Mouse (Mus musculus) embryonic facial prominence, embryonic 15.5 days (tissue): Measurements from ENCODE around the gene Gnai2. TPM values are rescaled to one million over a fixed set of nuclear protein-coding genes. Genes with fewer than 3 reads are reported as not detected.
"Not testable (repeated sequence)": the region's sequence is repeated elsewhere in the genome, so short reads cannot be mapped to it uniquely, and the experiment has no call there.

ENCODE experiments used
- ATAC-seq: fragments of 200-750 bp; cut with Nextera tagmentation; 2 replicates; pipeline ENCODE4 v1.8.0; 2017; ENCODE audit warnings: low read depth, moderate TSS enrichment; ENCODE audit not compliant: insufficient number of reproducible peaks, low FRiP score, low TSS enrichment
- H3K27ac ChIP-seq: fragments of 300-500 bp; sonication (generic); replicated peaks from 2 replicates; pipeline ENCODE4 v1.5.1; 2015; ENCODE audit warnings: mild to moderate bottlenecking, inconsistent platforms
- H3K27me3 ChIP-seq: fragments of 300-500 bp; sonication (generic); 2 replicates; pipeline ENCODE4 v1.6.1; 2015; ENCODE audit warnings: inconsistent platforms
- H3K36me3 ChIP-seq: fragments of 300-500 bp; sonication (generic); 2 replicates; pipeline ENCODE4 v1.6.1; 2015; ENCODE audit warnings: mild to moderate bottlenecking, inconsistent platforms
- H3K4me1 ChIP-seq: fragments of 300-500 bp; sonication (generic); 2 replicates; pipeline ENCODE4 v1.6.1; 2015; ENCODE audit warnings: inconsistent platforms
- H3K4me2 ChIP-seq: fragments of 300-500 bp; sonication (generic); replicated peaks from 2 replicates; pipeline ENCODE4 v1.6.1; 2015; ENCODE audit warnings: mild to moderate bottlenecking, inconsistent platforms
- H3K4me3 ChIP-seq: fragments of 300-500 bp; sonication (generic); replicated peaks from 2 replicates; pipeline ENCODE4 v1.5.1; 2015; ENCODE audit warnings: mild to moderate bottlenecking, inconsistent platforms
- H3K9ac ChIP-seq: fragments of 300-500 bp; sonication (generic); 2 replicates; pipeline ENCODE4 v1.6.1; 2015; ENCODE audit warnings: inconsistent platforms
- H3K9me3 ChIP-seq: fragments of 300-500 bp; sonication (generic); replicated peaks from 2 replicates; pipeline ENCODE4 v1.6.1; 2016; ENCODE audit warnings: inconsistent platforms
- WGBS: fragments of 180-500 bp; shearing (Covaris S2); methylation state at CpG from one replicate; pipeline ENCODE4 v1.1.7; 2015; 5-methylcytosine and 5-hydroxymethylcytosine counted together
- polyA plus RNA-seq: library from polyadenylated mRNA; unstranded; fragments of >200 nt; fragmentation: Nextera tagmentation; extraction: Ambion mirVana; gene quantifications from 2 replicates; pipeline ENCODE4 v1.2.1, GENCODE M21; 2015

Gnai2 gene
- polyA plus RNA-seq, 1 experiment from 2014 or later, result 459 TPM

- 92% methylated on average over 22 of the region's 22 CpGs for WGBS
- H3K27ac ChIP-seq, result no peak overlapping the region
- peaks cover 42% of the 10 kb centered on the region for H3K36me3 ChIP-seq
- no peak overlapping the region for H3K9ac ChIP-seq
- peaks cover 54% of the 10 kb centered on the region for H3K4me1 ChIP-seq
- no peak overlapping the region for H3K4me2 ChIP-seq
- H3K4me3 ChIP-seq, result peak overlapping the region; percentile 88; the same call in 1 of the 2 replicates
- H3K27me3 ChIP-seq, result no peaks in the 10 kb centered on the region
- ATAC-seq, result no peak
- H3K9me3 ChIP-seq, result no peaks in the 10 kb centered on the region
These were observed 63.4 kb downstream of the Gnai2 start for GRCm38 (mm10) chr9:107571534-107572326.

GRCm38 (mm10) chr9:107570845-107571244, 64.3 kb downstream of the Gnai2 start:
- Histone ChIP-seq H3K27me3 (no peaks in the 10 kb centered on the region), H3K4me2 (peak overlapping the region; percentile 61), H3K36me3 (peaks cover 42% of the 10 kb centered on the region), H3K27ac (no peak overlapping the region), H3K9ac (no peak overlapping the region), H3K4me3 (peak overlapping the region; percentile 88), H3K9me3 (no peaks in the 10 kb centered on the region), H3K4me1 (peaks cover 51% of the 10 kb centered on the region)
- 88% methylated on average over 21 of the region's 21 CpGs for WGBS
- no peak for ATAC-seq

GRCm38 (mm10) chr9:107570016-107570415, 65.2 kb downstream of the Gnai2 start:
- no peaks in the 10 kb centered on the region for H3K27me3 ChIP-seq
- WGBS, result 23% methylated on average over 13 of the region's 13 CpGs
- peak overlapping the region; percentile 61 for H3K4me2 ChIP-seq
- ATAC-seq, result no peak
- peaks cover 48% of the 10 kb centered on the region for H3K36me3 ChIP-seq
- peak overlapping the region; percentile 92 for H3K27ac ChIP-seq
- peak overlapping the region; percentile 88 for H3K4me3 ChIP-seq
- H3K9me3 ChIP-seq, result no peaks in the 10 kb centered on the region
- peak overlapping the region; percentile 70 for H3K9ac ChIP-seq
- peaks cover 48% of the 10 kb centered on the region for H3K4me1 ChIP-seq

- H3K4me1 ChIP-seq, result peaks cover 54% of the 10 kb centered on the region
- H3K36me3 ChIP-seq, result peaks cover 46% of the 10 kb centered on the region
- no peaks in the 10 kb centered on the region for H3K27me3 ChIP-seq
- H3K27ac ChIP-seq, result peak overlapping the region; percentile 92
- peak overlapping the region; percentile 70 for H3K9ac ChIP-seq
- ATAC-seq, result peak; percentile 3; the same call in 1 of the 2 replicates
- under 1% methylated on average over 23 of the region's 23 CpGs for WGBS
- H3K4me2 ChIP-seq, result peak overlapping the region; percentile 61
- peak overlapping the region; percentile 88 for H3K4me3 ChIP-seq
- H3K9me3 ChIP-seq, result no peaks in the 10 kb centered on the region
These were observed 65.9 kb downstream of the Gnai2 start for GRCm38 (mm10) chr9:107569270-107569669.

GRCm38 (mm10) chr9:107568331-107569261, 66.6 kb downstream of the Gnai2 start:
- peaks cover 60% of the 10 kb centered on the region for H3K4me1 ChIP-seq
- under 1% methylated on average over 41 of the region's 41 CpGs for WGBS

GRCm38 (mm10) chr9:107567702-107568319, 67.4 kb downstream of the Gnai2 start, which contains the start of gene Hyal2:
TSS of gene Hyal2 (plus strand) at chr9:107567945.
- Histone ChIP-seq H3K36me3 (peaks cover 35% of the 10 kb centered on the region), H3K9me3 (no peaks in the 10 kb centered on the region), H3K9ac (peak within 1 kb of the TSS; percentile 70), H3K27me3 (no peaks in the 10 kb centered on the region), H3K4me3 (peak within 1 kb of the TSS; percentile 88), H3K4me1 (peaks cover 67% of the 10 kb centered on the region), H3K4me2 (peak within 1 kb of the TSS; percentile 61), H3K27ac (peak within 1 kb of the TSS; percentile 92)
- WGBS, result 10% methylated on average over 18 of the region's 18 CpGs
- ATAC-seq, result no peak

More at GRCm38 (mm10) chr9:107568331-107569261, 66.6 kb downstream of the Gnai2 start:
- peak overlapping the region; percentile 70 for H3K9ac ChIP-seq
- ATAC-seq, result peak; percentile 86
- peaks cover 42% of the 10 kb centered on the region for H3K36me3 ChIP-seq
- H3K27me3 ChIP-seq, result no peaks in the 10 kb centered on the region
- H3K4me2 ChIP-seq, result peak overlapping the region; percentile 61
- H3K9me3 ChIP-seq, result no peaks in the 10 kb centered on the region
- H3K4me3 ChIP-seq, result peak overlapping the region; percentile 88
- H3K27ac ChIP-seq, result peak overlapping the region; percentile 92

GRCm38 (mm10) chr9:107566855-107567254, 68.3 kb downstream of the Gnai2 start:
- ATAC-seq, result no peak
- Histone ChIP-seq H3K27ac (0 out of 2 replicates have a peak overlapping the region, but pooled peaks have one; percentile 59), H3K4me1 (peaks cover 64% of the 10 kb centered on the region), H3K4me3 (no peak overlapping the region), H3K27me3 (no peaks in the 10 kb centered on the region), H3K36me3 (peaks cover 31% of the 10 kb centered on the region), H3K4me2 (peak overlapping the region; percentile 61; the same call in 1 of the 2 replicates), H3K9ac (no peak overlapping the region), H3K9me3 (no peaks in the 10 kb centered on the region)
- 65% methylated on average over 3 of the region's 3 CpGs for WGBS

- Histone ChIP-seq H3K36me3 (peaks cover 31% of the 10 kb centered on the region), H3K27me3 (no peaks in the 10 kb centered on the region), H3K4me3 (no peak overlapping the region), H3K4me2 (no peak overlapping the region; the same call in 1 of the 2 replicates), H3K9ac (no peak overlapping the region), H3K4me1 (peaks cover 57% of the 10 kb centered on the region), H3K9me3 (no peaks in the 10 kb centered on the region), H3K27ac (peak overlapping the region; percentile 59; the same call in 1 of the 2 replicates)
- WGBS, result 55% methylated on average over 15 of the region's 15 CpGs
- no peak for ATAC-seq
These were observed 69.0 kb downstream of the Gnai2 start for GRCm38 (mm10) chr9:107566041-107566709.

GRCm38 (mm10) chr9:107565556-107565955, 69.6 kb downstream of the Gnai2 start:
- H3K36me3 ChIP-seq, result peaks cover 31% of the 10 kb centered on the region
- peak overlapping the region; percentile 31; the same call in 1 of the 2 replicates for H3K27ac ChIP-seq
- H3K4me1 ChIP-seq, result peaks cover 51% of the 10 kb centered on the region
- not testable (repeated sequence) for H3K9ac ChIP-seq, H3K4me2 ChIP-seq, H3K27me3 ChIP-seq, H3K9me3 ChIP-seq, ATAC-seq, H3K4me3 ChIP-seq
- WGBS, result 35% methylated on average over 5 of the region's 5 CpGs
